Mouse (Mus musculus): ENCODE results near the gene Pmm2. TPM values are rescaled to one million over a fixed set of nuclear protein-coding genes. Genes with fewer than 3 reads are reported as not detected.

Gene Pmm2
- polyA plus RNA-seq, 1 experiment, result 31.7 TPM

DNA sequence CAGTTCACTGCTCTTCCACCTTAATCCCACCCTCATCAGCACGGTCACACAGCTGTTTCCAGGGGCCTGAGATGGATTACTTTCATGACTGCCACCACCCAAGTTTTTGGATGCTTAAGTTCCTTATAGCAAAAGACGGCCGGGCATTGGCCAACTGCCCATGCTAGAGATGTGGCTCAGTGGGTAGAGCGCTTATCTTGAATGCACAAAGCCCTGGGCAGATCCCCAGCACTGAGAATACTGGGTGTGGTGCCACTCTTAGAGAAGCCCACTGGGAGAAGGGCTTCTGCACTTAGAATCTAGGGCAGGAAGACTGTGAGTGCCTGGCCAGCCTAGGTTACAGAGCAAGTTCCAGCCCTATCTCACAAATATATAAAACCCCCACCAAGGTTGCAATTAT is 41.2 kb downstream of the Pmm2 start:
- Histone ChIP-seq H3K4me3 (no peak overlapping the region), H3ac (ENCODE audit: control insufficient read depth, insufficient read length) (no peak overlapping the region), H3K4me2 (ENCODE audit: low read depth) (no peak overlapping the region), H3K79me2 (ENCODE audit: control insufficient read depth, insufficient read depth) (no peaks in the 10 kb centered on the region), H3K27me3 (ENCODE audit: control insufficient read depth, insufficient read depth, insufficient read length) (no peaks in the 10 kb centered on the region), H3K36me3 (ENCODE audit: control insufficient read depth, insufficient read depth) (no peaks in the 10 kb centered on the region)
- TF ChIP-seq CEBPB (IDR thresholded peaks at IDR 0.05; ENCODE audit: insufficient read depth, poor library complexity, severe bottlenecking) (no peak), MAX (IDR thresholded peaks at IDR 0.05; ENCODE audit: low read depth) (no peak), E2F4 (IDR thresholded peaks at IDR 0.05; ENCODE audit: insufficient read depth) (no peak), POLR2A (IDR thresholded peaks at IDR 0.05; ENCODE audit: insufficient read length, low read depth) (no peak), TCF12 (IDR thresholded peaks at IDR 0.05; ENCODE audit: insufficient read depth, poor library complexity, severe bottlenecking) (no peak), MYOG (IDR thresholded peaks at IDR 0.05; ENCODE audit: control insufficient read depth in 1 of 3, insufficient read depth in 1 of 3, insufficient read length in 2 of 3, low read depth in 2 of 3) (no peak), REST (IDR thresholded peaks at IDR 0.05; ENCODE audit: insufficient read depth, insufficient read length) (no peak), POLR2AphosphoS2 (IDR thresholded peaks at IDR 0.05; ENCODE audit: insufficient read length, low read depth) (no peak), MYOD1 (IDR thresholded peaks at IDR 0.05; ENCODE audit: control insufficient read depth in 1 of 3, insufficient read length in 2 of 3, low read depth in 2 of 3) (no peak), USF1 (IDR thresholded peaks at IDR 0.05; ENCODE audit: low read depth) (no peak), TCF3 (IDR thresholded peaks at IDR 0.05; ENCODE audit: insufficient read length, low read depth) (no peak), SRF (IDR thresholded peaks at IDR 0.05; ENCODE audit: control insufficient read depth, insufficient read length, low read depth) (no peak)

DNA sequence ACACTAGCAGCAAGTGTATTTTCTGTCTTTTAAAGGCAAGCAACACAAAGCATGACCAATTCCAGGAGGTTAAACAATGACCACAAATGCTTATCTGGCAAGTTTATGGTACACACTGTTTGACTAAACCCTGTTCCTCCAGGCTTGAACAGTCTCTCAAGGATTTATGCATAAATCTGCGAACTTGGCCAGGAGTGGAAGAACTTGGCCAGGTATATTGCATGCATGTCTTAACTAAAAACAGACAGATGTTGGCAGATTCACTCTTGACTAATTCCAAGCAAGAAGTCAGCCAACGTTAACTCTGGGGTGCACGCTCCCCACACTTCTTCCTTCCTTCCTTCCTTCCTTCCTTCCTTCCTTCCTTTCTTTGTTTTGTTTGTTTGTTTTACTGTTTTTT is 42.3 kb downstream of the Pmm2 start:
- Histone ChIP-seq H3K4me3 (no peak overlapping the region), H3ac (ENCODE audit: control insufficient read depth, insufficient read length) (no peak overlapping the region), H3K27me3 (ENCODE audit: control insufficient read depth, insufficient read depth, insufficient read length) (no peaks in the 10 kb centered on the region)

GRCm38 (mm10) chr16:8680470-8680869 is 43.0 kb downstream of the Pmm2 start, which contains the start of gene Gm5767:
Gene Gm5767 (plus strand): TSS chr16:8680770.
- Histone ChIP-seq H3K27me3 (ENCODE audit: control insufficient read depth, insufficient read depth, insufficient read length) (no peaks in the 10 kb centered on the region), H3K79me2 (ENCODE audit: control insufficient read depth, insufficient read depth) (no peaks in the 10 kb centered on the region), H3ac (ENCODE audit: control insufficient read depth, insufficient read length) (no peak within 1 kb of the TSS), H3K4me3 (no peak within 1 kb of the TSS), H3K36me3 (ENCODE audit: control insufficient read depth, insufficient read depth) (peaks cover 1% of the 10 kb centered on the region), H3K4me2 (ENCODE audit: low read depth) (no peak within 1 kb of the TSS)
- TF ChIP-seq MAX (IDR thresholded peaks at IDR 0.05; ENCODE audit: low read depth), result no peak

More for the DNA sequence above, 42.3 kb downstream of the Pmm2 start:
- Histone ChIP-seq H3K36me3 (ENCODE audit: control insufficient read depth, insufficient read depth) (no peaks in the 10 kb centered on the region), H3K4me2 (ENCODE audit: low read depth) (no peak overlapping the region), H3K79me2 (ENCODE audit: control insufficient read depth, insufficient read depth) (no peaks in the 10 kb centered on the region)
- TF ChIP-seq SRF (IDR thresholded peaks at IDR 0.05; ENCODE audit: control insufficient read depth, insufficient read length, low read depth), result no peak
- TF ChIP-seq TCF3 (IDR thresholded peaks at IDR 0.05; ENCODE audit: insufficient read length, low read depth), result no peak
- TF ChIP-seq MYOD1 (IDR thresholded peaks at IDR 0.05; ENCODE audit: control insufficient read depth in 1 of 3, insufficient read length in 2 of 3, low read depth in 2 of 3), result no peak
- TF ChIP-seq MYOG (IDR thresholded peaks at IDR 0.05; ENCODE audit: control insufficient read depth in 1 of 3, insufficient read depth in 1 of 3, insufficient read length in 2 of 3, low read depth in 2 of 3), result no peak
- no peak for TF ChIP-seq USF1 (IDR thresholded peaks at IDR 0.05; ENCODE audit: low read depth)
- TF ChIP-seq POLR2A (IDR thresholded peaks at IDR 0.05; ENCODE audit: insufficient read length, low read depth), result no peak
- TF ChIP-seq CEBPB (IDR thresholded peaks at IDR 0.05; ENCODE audit: insufficient read depth, poor library complexity, severe bottlenecking), result no peak
- no peak for TF ChIP-seq POLR2AphosphoS2 (IDR thresholded peaks at IDR 0.05; ENCODE audit: insufficient read length, low read depth)
- TF ChIP-seq E2F4 (IDR thresholded peaks at IDR 0.05; ENCODE audit: insufficient read depth), result no peak
- no peak for TF ChIP-seq MAX (IDR thresholded peaks at IDR 0.05; ENCODE audit: low read depth)
- no peak for TF ChIP-seq TCF12 (IDR thresholded peaks at IDR 0.05; ENCODE audit: insufficient read depth, poor library complexity, severe bottlenecking)

- Histone ChIP-seq H3ac (ENCODE audit: control insufficient read depth, insufficient read length) (no peak overlapping the region), H3K27me3 (ENCODE audit: control insufficient read depth, insufficient read depth, insufficient read length) (no peaks in the 10 kb centered on the region), H3K4me2 (ENCODE audit: low read depth) (no peak overlapping the region), H3K79me2 (ENCODE audit: control insufficient read depth, insufficient read depth) (no peaks in the 10 kb centered on the region), H3K36me3 (ENCODE audit: control insufficient read depth, insufficient read depth) (peaks cover 6% of the 10 kb centered on the region), H3K4me3 (no peak overlapping the region)
- no peak for TF ChIP-seq TCF3 (IDR thresholded peaks at IDR 0.05; ENCODE audit: insufficient read length, low read depth)
- no peak for TF ChIP-seq TCF12 (IDR thresholded peaks at IDR 0.05; ENCODE audit: insufficient read depth, poor library complexity, severe bottlenecking)
- no peak for TF ChIP-seq POLR2A (IDR thresholded peaks at IDR 0.05; ENCODE audit: insufficient read length, low read depth)
- no peak for TF ChIP-seq USF1 (IDR thresholded peaks at IDR 0.05; ENCODE audit: low read depth)
- no peak for TF ChIP-seq MAX (IDR thresholded peaks at IDR 0.05; ENCODE audit: low read depth)
- no peak for TF ChIP-seq E2F4 (IDR thresholded peaks at IDR 0.05; ENCODE audit: insufficient read depth)
- no peak for TF ChIP-seq POLR2AphosphoS2 (IDR thresholded peaks at IDR 0.05; ENCODE audit: insufficient read length, low read depth)
- no peak for TF ChIP-seq REST (IDR thresholded peaks at IDR 0.05; ENCODE audit: insufficient read depth, insufficient read length)
- TF ChIP-seq SRF (IDR thresholded peaks at IDR 0.05; ENCODE audit: control insufficient read depth, insufficient read length, low read depth), result no peak
Observed at GRCm38 (mm10) chr16:8685087-8685486, 47.6 kb downstream of the Pmm2 start.

DNA sequence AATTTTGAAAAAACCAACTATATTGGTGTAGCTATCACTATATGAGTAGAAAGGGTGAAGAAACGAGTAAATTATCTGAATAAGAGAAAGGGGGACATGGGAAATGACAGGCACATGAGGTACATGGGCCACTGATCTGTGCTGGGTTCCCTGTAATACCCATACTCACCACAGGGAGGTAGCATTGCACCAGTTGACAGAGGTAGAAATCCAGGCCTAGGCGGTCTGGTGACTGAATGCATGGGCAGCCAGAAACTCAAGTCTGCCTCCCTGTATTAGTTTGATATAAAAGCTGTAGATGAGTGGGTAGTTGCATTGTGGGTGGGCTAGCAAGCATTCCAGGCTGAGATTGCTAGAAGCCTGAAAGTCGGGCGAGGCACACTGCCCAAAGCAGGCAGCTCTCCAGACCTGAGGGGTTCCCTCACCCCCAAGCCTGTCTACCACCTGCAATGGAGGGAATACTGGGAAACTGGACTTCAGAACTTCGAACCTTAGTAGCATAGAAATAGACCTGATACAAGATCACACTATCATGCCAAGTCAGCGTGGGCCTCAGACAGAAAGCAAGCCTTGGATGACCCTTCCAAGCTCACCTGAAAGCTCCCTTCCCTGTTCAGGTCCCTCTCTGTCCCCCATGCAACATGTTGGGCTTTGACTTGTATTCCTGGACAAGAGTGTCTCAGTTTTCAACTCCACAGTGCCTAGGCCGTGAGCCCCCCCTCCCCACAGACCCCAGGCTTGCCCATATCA is 48.8 kb downstream of the Pmm2 start:
- no peak for TF ChIP-seq POLR2A (IDR thresholded peaks at IDR 0.05; ENCODE audit: insufficient read length, low read depth)
- TF ChIP-seq TCF12 (IDR thresholded peaks at IDR 0.05; ENCODE audit: insufficient read depth, poor library complexity, severe bottlenecking), result no peak
- peak; percentile 70 for TF ChIP-seq POLR2AphosphoS2 (IDR thresholded peaks at IDR 0.05; ENCODE audit: insufficient read length, low read depth)
- no peak for TF ChIP-seq USF1 (IDR thresholded peaks at IDR 0.05; ENCODE audit: low read depth)
- no peak for TF ChIP-seq REST (IDR thresholded peaks at IDR 0.05; ENCODE audit: insufficient read depth, insufficient read length)
- H3K4me2 ChIP-seq (ENCODE audit: low read depth), result no peak overlapping the region
- H3K79me2 ChIP-seq (ENCODE audit: control insufficient read depth, insufficient read depth), result no peaks in the 10 kb centered on the region
- no peak overlapping the region for H3K4me3 ChIP-seq
- no peaks in the 10 kb centered on the region for H3K27me3 ChIP-seq (ENCODE audit: control insufficient read depth, insufficient read depth, insufficient read length)
- peaks cover 12% of the 10 kb centered on the region for H3K36me3 ChIP-seq (ENCODE audit: control insufficient read depth, insufficient read depth)
- H3ac ChIP-seq (ENCODE audit: control insufficient read depth, insufficient read length), result no peak overlapping the region

All from myocyte (in vitro differentiated cells).